Mouse (Mus musculus) frontal cortex, postnatal 36 days (tissue): Measurements from ENCODE around the gene Hacd3.

Experiments
- DNase-seq, 2 experiments: peaks; one replicate each; pipeline ENCODE4 v3.0.0; 2022; ENCODE audit warnings: low spot score in 2 of 2

Gene Hacd3

GRCm38 (mm10) chr9:64951161-64951657, 70.3 kb downstream of the Hacd3 start, which contains the start of gene Slc24a1:
Slc24a1 (minus strand) TSS chr9:64951607.
- no peak for DNase-seq

GRCm38 (mm10) chr9:64947483-64948095, 73.9 kb downstream of the Hacd3 start:
- DNase-seq: no peak

- DNase-seq: no peak
Observed at GRCm38 (mm10) chr9:64943997-64944396, 77.5 kb downstream of the Hacd3 start.

- no peak for DNase-seq
Observed at GRCm38 (mm10) chr9:64941650-64942049, 79.8 kb downstream of the Hacd3 start.

GRCm38 (mm10) chr9:64940731-64941346, 80.7 kb downstream of the Hacd3 start:
- DNase-seq: no peak

GRCm38 (mm10) chr9:64939790-64940189, 81.7 kb downstream of the Hacd3 start:
- DNase-seq: no peak

- no peak for DNase-seq
Observed at GRCm38 (mm10) chr9:64939281-64939680, 82.2 kb downstream of the Hacd3 start.

- DNase-seq: no peak
Observed at GRCm38 (mm10) chr9:64938535-64938934, 83.0 kb downstream of the Hacd3 start.

- DNase-seq: no peak
Observed at GRCm38 (mm10) chr9:64937491-64937890, 84.0 kb downstream of the Hacd3 start.
